Mouse (Mus musculus) urinary bladder, postnatal 14 days (tissue): ENCODE measurements at regions not wholly inside any gene's neighbourhood (a gene's known extent, or its start where the extent isn't known, plus 50 kb on each side); places are given as distances from the start of the nearest gene placed in this dataset.
A peak's percentile ranks its signal among the peaks of the same experiment; 100 is the strongest.
"Not testable (repeated sequence)": the region's sequence is repeated elsewhere in the genome, so short reads cannot be mapped to it uniquely, and the experiment has no call there.

Experiments
- DNase-seq: peaks from one replicate; pipeline ENCODE4 v3.0.0; 2021; ENCODE audit warnings: low spot score

- peak; percentile 20 for DNase-seq
Observed at GRCm38 (mm10) chr10:57000892-57001722, 485.1 kb upstream of the Hsf2 start.

- DNase-seq = no peak
Observed at GRCm38 (mm10) chr10:57001723-57002110, 484.5 kb upstream of the Hsf2 start.

GRCm38 (mm10) chr10:57037641-57038040 lies 448.5 kb upstream of the Hsf2 start:
- no peak for DNase-seq

GRCm38 (mm10) chr10:57040201-57040600 lies 446.0 kb upstream of the Hsf2 start:
- DNase-seq = no peak

- DNase-seq = no peak
Observed at GRCm38 (mm10) chr10:57046021-57046420, 440.2 kb upstream of the Hsf2 start.

- DNase-seq = no peak
Observed at GRCm38 (mm10) chr10:57046891-57047290, 439.3 kb upstream of the Hsf2 start.

GRCm38 (mm10) chr10:57047719-57048118 lies 438.5 kb upstream of the Hsf2 start:
- DNase-seq = no peak

DNA sequence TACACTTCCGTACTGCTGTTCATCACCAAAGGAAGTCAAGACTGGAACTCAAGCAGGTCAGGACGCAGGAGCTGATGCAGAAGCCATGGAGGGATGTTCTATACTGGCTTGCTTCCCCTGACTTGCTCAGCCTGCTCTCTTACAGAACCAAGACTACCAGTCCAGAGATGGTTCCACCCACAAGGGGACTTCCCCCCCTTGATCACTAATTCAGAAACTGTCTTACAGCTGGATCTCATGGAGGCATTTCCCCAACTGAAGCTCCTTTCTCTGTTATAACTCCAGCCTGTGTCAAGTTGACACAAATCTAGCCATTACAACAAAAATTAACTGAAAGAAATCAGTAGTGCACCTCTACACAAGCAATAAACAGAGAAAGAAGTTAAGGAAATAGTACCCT lies 432.8 kb upstream of the Hsf2 start:
- DNase-seq = not testable (repeated sequence)

DNA sequence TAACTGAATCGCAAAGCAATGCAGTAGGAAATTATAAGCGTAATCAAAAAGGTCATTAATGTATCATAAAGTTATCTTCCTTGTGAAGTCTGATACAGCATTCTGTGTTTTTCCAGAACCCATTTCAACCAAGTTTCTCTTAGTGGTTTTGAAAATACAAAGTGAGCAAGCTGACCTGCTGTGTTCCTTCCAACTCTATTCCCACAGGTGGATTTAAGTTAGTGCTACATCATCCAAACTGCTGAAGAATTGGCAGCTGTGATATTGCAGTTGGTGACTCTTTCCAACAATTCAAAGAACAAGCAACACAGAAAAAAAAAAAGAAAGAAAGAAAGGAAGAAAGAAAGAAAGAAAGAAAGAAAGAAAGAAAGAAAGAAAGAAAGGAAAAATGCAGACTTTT lies 396.1 kb upstream of the Hsf2 start:
- DNase-seq = no peak

- DNase-seq = no peak
Observed at GRCm38 (mm10) chr10:57095920-57096319, 390.3 kb upstream of the Hsf2 start.

DNA sequence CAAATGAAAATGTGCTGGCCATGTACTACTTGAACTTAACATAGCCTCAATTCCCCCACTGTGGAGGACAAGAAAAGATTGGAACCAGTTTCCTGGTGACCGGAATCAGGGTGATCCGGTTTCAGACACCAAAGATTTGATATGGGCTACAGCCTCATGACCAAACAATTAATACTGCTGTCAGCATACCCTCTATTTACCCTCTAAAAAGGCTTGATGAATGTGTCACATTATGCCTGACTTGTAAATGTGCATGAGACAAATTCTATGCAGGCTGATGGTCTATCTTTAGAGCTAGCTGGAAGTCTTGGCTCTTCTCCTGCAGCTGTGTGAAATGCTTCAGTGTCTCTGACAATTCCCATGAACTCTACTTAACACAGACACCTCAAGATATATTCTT lies 372.8 kb upstream of the Hsf2 start:
- DNase-seq = no peak

DNA sequence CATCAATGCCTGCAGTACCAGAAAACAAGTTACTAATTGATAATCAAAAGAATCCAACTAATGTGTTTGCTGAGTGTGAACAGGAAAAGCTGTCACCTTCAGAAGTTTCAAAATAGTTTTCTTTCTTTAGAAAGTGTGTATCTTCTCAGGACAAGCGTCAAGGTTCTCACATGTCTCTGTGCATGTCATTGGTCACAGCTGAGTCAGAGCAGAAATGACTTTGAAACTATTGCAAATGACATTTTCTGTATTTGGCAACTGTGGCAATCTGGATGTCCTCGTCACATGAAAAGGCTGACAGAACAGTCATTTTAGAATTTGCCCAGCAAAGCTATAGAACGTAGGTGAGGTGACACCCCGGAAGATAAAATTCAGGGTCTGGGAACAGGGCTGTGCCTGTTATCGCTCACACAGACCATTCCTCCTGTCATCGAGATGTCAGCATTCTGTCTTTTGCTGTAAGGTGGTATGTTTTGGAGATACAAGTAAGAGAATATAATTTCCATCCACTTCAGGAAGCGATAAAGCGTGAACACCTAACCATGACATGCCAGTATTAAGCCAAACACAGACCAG lies 371.4 kb upstream of the Hsf2 start:
- DNase-seq = no peak

DNA sequence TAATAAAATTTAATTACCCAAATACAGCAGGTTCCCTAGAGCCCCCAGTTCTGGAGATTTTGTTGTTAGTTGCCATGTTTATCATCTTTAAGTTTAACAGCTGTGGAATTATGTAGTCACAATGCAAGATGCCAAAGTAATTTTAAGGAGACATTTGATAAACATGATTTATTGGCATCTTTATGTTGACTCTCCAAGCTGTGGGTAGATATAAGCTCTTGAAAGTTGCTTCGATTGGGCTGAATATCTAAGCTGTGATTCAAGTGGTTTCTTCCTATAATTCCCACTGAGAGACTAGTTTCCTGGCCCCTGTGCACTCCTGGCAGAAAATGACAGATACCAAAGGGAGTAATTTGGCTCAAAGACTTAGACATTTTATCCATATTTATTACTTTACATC lies 364.7 kb upstream of the Hsf2 start:
- DNase-seq = no peak

DNA sequence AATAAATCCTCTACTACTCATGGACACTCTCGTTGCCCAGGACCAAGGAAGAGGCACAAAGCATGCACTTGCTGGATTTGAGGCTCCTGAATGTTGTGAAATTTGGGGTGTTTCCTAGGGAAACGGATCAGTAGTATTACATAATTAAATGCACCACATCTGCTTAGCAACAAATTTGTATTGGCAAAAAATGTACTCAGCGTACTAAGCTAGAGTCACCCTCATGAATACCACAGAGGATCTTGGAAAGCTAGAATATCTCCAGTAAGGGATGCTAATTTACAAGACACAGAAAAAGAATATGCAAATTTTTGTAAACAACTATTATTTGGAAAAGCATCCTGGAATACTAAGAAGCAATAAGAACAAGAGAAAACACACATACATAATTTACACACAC lies 359.0 kb upstream of the Hsf2 start:
- DNase-seq = no peak

GRCm38 (mm10) chr10:57156426-57156825 lies 329.8 kb upstream of the Hsf2 start:
- no peak for DNase-seq

DNA sequence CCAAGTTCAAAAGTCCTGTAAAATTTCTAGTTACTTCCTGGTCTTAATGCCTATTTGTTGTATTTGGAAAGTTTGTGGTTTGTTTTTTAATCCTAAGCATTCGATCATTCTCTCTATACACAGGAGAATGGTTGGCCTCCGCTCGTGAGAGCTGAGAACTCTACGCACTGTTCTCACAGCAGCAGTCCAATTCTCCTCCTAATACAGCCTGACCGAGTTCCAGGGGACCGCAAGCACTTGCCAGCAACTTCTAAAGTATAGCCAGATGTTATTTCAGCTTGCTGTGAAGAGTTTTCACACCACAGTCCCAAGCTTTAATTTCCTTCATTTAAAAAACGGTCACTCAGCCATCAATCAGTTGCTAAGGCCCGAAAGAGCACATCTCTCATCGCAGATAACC lies 329.3 kb upstream of the Hsf2 start:
- peak; percentile 7 for DNase-seq

DNA sequence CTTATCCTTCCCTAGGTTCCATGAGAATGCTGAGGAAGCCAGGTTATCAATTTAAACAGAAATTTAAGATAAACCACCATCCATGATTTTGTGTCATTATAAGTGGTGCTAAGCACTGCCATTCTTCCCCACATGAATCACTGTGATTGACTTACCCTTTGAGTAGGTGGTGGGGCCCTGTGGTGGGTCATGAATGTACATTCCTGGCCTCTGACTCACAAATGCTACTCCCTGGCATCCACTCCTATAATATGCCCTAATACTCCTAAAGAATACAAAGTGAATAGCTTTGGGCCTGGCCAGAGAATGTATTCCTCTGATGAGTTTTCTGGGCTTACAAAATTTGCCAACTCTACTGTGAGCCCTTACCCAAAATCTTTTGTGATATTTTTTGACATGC lies 325.6 kb upstream of the Hsf2 start:
- DNase-seq = no peak

DNA sequence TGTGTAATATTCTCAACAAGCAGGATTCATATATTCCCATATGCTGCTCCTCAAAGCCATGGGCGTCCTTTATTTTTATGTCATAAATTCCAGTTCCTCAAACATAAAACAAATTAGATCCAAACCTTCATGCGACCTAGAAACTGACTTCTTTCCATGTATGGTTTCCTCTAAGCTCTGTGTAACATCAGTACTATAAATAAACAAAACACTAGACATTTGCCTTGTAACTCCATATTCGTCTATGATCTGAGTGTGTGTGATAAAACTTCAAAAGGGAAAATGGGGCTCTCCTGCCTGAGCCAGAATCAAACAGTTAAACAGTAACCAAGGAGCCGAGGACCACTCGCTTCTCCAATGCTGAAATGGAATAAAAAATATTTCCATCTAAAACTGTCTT lies 322.8 kb upstream of the Hsf2 start:
- no peak for DNase-seq

DNA sequence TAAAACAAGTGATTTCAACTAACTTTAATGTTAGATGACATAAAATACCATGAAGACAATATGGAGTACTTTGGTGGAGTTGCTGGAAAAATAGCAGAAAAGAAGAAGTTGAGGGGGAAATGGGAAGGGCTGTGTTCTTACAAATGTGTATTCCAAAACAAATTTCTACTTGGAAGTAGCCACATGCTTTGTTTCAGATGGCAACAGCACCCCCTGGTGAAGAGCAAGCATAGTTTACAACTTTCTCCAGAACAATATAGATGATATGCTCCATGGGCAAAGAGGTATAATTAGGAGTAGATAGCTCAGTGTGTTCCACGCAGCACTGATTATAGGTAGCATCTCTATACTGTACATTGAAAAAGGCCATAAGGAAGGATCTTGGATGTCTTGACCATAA lies 302.6 kb upstream of the Hsf2 start:
- DNase-seq = peak; percentile 46

DNA sequence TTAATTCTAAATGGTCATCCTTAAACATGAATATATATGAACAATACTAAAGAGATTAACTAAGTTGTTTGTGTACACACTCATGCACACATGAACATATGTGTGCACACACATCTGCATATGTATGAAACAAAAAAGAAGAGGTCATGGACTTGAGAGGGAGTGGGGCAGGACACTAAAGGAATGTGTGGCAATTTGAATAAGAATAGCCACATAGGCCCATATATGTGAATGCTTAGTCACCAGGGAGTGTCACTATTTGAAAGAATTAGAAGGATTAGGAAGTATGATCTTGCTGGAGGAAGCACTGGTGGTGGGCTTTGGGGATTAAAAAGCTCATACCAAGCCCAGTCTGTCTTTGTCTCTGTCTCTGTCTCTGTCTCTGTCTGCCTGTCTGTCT lies 275.5 kb upstream of the Hsf2 start:
- no peak for DNase-seq

DNA sequence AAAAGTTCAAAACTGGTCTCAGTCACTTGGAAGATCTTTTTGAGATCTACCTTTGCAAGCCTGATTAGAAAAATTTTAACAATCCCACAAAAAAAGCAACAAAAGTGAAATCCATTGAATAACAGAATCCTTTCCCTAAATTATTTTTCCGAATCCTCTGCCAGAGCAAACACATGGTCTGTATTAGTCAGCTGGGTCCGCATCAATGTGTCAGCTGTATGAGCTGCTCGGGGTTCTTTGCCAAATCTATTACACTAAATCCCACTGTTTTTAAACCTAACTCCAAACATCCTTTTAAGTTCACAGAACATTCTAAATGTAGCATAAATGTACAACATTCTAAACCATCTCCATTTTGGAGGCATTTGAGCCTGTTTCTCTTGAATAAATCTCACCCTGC lies 255.1 kb upstream of the Hsf2 start:
- peak; percentile 22 for DNase-seq

GRCm38 (mm10) chr10:57281220-57281619 lies 205.0 kb upstream of the Hsf2 start:
- no peak for DNase-seq

DNA sequence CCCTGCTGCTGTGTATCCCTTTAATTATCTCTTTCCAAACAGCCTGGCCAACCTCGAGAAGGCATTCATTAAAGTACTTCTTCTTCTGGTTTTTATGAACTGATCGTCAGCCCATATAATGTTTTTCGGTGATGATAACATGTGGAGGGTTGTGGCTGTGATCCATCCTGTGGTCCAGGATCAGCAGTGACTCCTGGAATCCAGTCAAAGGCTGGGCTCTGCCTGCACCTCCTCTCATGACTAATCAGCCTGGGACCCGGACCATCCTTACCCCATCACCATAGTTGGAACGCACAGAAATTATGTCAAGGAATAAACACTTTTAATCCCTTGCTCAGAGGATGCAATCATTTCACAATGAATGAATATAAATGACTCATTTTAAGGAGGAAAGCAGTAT lies 203.3 kb upstream of the Hsf2 start:
- peak; percentile 58 for DNase-seq

- DNase-seq = peak; percentile 6
Observed at GRCm38 (mm10) chr10:57291596-57291995, 194.6 kb upstream of the Hsf2 start.
